Mouse (Mus musculus): ENCODE data around the gene Trdmt1. TPM values are rescaled to one million over a fixed set of nuclear protein-coding genes. Genes with fewer than 3 reads are reported as not detected.

The Trdmt1 gene
- polyA plus RNA-seq, 1 experiment = 0.39 TPM

DNA sequence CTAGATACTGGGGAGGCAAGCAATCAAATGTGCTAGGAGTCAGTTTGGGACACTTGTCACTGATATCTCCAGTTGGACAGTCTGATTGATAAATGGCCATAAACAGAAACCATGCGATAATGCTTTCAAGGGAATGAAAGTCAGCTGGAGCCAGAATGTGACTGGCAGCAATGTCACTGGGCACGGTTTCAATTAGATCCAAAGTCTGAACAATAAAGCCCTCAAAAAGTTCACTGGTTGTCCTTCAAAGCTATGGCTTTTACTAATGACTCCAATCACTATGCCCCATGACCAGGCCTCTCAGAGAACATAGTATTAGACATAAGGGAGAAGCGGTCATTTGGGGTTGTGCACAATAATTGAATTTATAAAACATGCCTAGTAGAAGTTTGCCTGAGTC is 59.9 kb downstream of the Trdmt1 start:
- H3K4me1 ChIP-seq (ENCODE audit: control insufficient read depth, insufficient read depth, insufficient read length, low read length) = peaks cover 12% of the 10 kb centered on the region; the same call in 1 of the 2 replicates
- no peak overlapping the region for H3K27ac ChIP-seq (ENCODE audit: insufficient read depth, low read depth, low read length)
- TF ChIP-seq POLR2A (IDR thresholded peaks at IDR 0.05; ENCODE audit: low read depth, low read length) (no peak), CTCF (IDR thresholded peaks at IDR 0.05; ENCODE audit: extremely low read depth, insufficient read length, insufficient replicate concordance, low read depth, low read length) (no peak)
- no peak overlapping the region for H3K4me3 ChIP-seq (ENCODE audit: low read depth, low read length)
- H3K27me3 ChIP-seq (ENCODE audit: control insufficient read depth, insufficient read depth, low read length) = no peaks in the 10 kb centered on the region
- WGBS = 26% methylated on average over 3 of the region's 3 CpGs
- H3K36me3 ChIP-seq (ENCODE audit: control insufficient read depth, insufficient read depth, low read length) = peaks cover 26% of the 10 kb centered on the region

DNA sequence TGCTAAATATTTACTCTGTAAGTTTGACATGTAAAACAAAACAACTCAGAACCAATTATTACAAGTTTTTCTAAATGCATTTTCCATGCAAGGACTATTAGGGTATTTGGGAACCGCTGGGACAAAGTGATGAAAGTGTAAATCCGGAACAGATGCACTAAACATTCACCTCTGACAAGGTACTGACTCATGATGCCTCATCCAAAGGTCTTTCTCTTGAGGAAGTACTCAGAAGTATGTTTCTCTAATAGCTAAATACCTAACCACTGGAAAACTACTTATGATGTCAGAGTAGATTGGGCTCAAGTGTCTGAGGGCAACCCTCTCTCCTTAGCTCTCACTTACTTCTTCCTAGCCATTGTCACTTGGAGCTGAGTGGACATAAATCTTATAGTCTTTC is 63.7 kb downstream of the Trdmt1 start:
- 64% methylated on average over 2 of the region's 2 CpGs for WGBS
- H3K4me1 ChIP-seq (ENCODE audit: control insufficient read depth, insufficient read depth, insufficient read length, low read length) = peaks cover 20% of the 10 kb centered on the region; the same call in 1 of the 2 replicates
- no peak overlapping the region for H3K4me3 ChIP-seq (ENCODE audit: low read depth, low read length)
- no peaks in the 10 kb centered on the region for H3K27me3 ChIP-seq (ENCODE audit: control insufficient read depth, insufficient read depth, low read length)
- no peak overlapping the region for H3K27ac ChIP-seq (ENCODE audit: insufficient read depth, low read depth, low read length)
- peaks cover 15% of the 10 kb centered on the region for H3K36me3 ChIP-seq (ENCODE audit: control insufficient read depth, insufficient read depth, low read length)
- no peak for TF ChIP-seq POLR2A (IDR thresholded peaks at IDR 0.05; ENCODE audit: low read depth, low read length)
- no peak for TF ChIP-seq CTCF (IDR thresholded peaks at IDR 0.05; ENCODE audit: extremely low read depth, insufficient read length, insufficient replicate concordance, low read depth, low read length)

DNA sequence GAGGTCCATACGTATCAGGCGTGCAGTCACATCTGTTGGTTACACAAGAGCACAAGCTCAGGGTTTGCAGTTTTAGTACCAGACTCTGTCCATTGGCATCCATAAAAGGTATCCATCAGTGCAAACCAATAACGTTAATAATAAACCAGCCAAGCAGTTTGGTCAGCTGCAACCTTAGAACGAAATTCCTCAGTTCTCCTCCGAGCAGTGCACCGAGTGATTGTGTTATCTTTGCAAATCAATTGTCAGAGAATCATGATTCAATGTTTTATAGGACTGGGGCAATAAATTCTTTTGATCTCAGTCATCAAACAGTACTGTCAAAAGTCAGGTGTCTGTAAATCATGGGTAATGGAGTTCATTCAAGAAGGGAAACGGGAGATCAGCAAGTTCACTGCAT is 65.3 kb downstream of the Trdmt1 start:
- Histone ChIP-seq H3K27me3 (ENCODE audit: control insufficient read depth, insufficient read depth, low read length) (no peaks in the 10 kb centered on the region), H3K4me1 (ENCODE audit: control insufficient read depth, insufficient read depth, insufficient read length, low read length) (peaks cover 18% of the 10 kb centered on the region; the same call in 1 of the 2 replicates), H3K27ac (ENCODE audit: insufficient read depth, low read depth, low read length) (peak overlapping the region; percentile 70), H3K4me3 (ENCODE audit: low read depth, low read length) (no peak overlapping the region), H3K36me3 (ENCODE audit: control insufficient read depth, insufficient read depth, low read length) (peaks cover 13% of the 10 kb centered on the region)
- TF ChIP-seq POLR2A (IDR thresholded peaks at IDR 0.05; ENCODE audit: low read depth, low read length) (no peak), CTCF (IDR thresholded peaks at IDR 0.05; ENCODE audit: extremely low read depth, insufficient read length, insufficient replicate concordance, low read depth, low read length) (no peak)
- 34% methylated on average over 7 of the region's 7 CpGs for WGBS

DNA sequence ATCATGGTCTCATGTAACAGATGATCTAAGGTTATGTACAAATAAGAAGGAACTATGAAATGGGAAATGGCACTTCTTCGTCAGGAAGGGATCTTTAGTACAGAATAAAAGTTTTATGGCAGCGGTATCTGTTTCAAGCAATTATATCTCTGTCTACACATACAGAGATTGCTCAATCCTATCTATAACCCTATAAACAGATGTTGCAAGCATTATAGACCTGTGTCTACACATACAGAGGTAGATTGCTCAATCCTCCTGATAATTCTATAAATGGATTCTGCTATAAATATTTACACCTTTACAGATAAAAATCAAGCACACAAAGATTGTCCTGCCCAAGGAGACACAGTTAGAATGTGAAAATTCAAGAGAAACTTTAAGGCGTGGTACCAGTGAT is 74.4 kb downstream of the Trdmt1 start:
- Histone ChIP-seq H3K27ac (ENCODE audit: insufficient read depth, low read depth, low read length) (no peak overlapping the region), H3K4me1 (ENCODE audit: control insufficient read depth, insufficient read depth, insufficient read length, low read length) (no peaks in the 10 kb centered on the region)
- TF ChIP-seq POLR2A (IDR thresholded peaks at IDR 0.05; ENCODE audit: low read depth, low read length) = no peak
- no peak for TF ChIP-seq CTCF (IDR thresholded peaks at IDR 0.05; ENCODE audit: extremely low read depth, insufficient read length, insufficient replicate concordance, low read depth, low read length)

DNA sequence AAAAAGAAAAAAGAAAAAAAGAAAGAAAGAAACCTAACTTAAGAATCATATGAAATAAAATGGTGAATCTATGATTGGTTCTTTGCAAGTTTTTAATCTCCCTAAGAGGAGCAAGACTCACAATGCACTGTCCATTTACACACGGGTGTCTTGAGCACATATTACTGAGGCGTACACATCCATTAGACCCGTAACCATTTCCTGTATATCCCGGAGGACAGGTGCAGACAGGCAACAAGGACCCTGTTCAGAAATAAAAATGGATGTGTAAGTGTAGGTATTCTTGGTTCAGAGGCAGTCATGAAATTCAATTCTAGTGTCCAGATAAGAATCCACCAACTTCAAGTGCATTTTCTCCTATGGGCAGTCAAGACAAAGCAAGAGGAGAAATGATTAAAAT is 74.8 kb downstream of the Trdmt1 start:
- Histone ChIP-seq H3K27me3 (ENCODE audit: control insufficient read depth, insufficient read depth, low read length) (no peaks in the 10 kb centered on the region), H3K4me1 (ENCODE audit: control insufficient read depth, insufficient read depth, insufficient read length, low read length) (no peaks in the 10 kb centered on the region), H3K4me3 (ENCODE audit: low read depth, low read length) (no peak overlapping the region), H3K36me3 (ENCODE audit: control insufficient read depth, insufficient read depth, low read length) (peaks cover 20% of the 10 kb centered on the region), H3K27ac (ENCODE audit: insufficient read depth, low read depth, low read length) (peak overlapping the region; percentile 52)
- 62% methylated on average over 4 of the region's 4 CpGs for WGBS
- no peak for TF ChIP-seq CTCF (IDR thresholded peaks at IDR 0.05; ENCODE audit: extremely low read depth, insufficient read length, insufficient replicate concordance, low read depth, low read length)
- no peak for TF ChIP-seq POLR2A (IDR thresholded peaks at IDR 0.05; ENCODE audit: low read depth, low read length)

More for the DNA sequence above, 74.4 kb downstream of the Trdmt1 start:
- Histone ChIP-seq H3K27me3 (ENCODE audit: control insufficient read depth, insufficient read depth, low read length) (no peaks in the 10 kb centered on the region), H3K36me3 (ENCODE audit: control insufficient read depth, insufficient read depth, low read length) (peaks cover 19% of the 10 kb centered on the region), H3K4me3 (ENCODE audit: low read depth, low read length) (no peak overlapping the region)
- WGBS = 32% methylated on average over 3 of the region's 3 CpGs

DNA sequence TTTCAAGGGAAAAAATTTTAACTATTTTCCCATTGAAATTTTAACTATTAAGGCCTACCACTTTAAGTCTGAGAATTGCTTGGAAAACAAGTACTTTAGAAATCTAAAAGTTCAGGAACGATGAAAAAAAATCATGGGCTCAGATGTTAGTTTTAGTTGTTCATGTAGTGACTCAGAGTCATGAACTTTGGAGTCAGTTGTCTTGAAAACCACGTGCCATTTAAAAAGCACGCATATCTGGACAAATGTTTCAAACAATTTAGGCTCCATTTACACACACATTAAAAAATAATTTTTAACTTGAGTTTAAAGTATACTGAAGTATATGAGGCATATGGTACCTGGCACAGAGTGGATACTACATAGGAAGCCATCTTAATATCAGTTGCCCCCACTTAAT is 77.8 kb downstream of the Trdmt1 start:
- TF ChIP-seq CTCF (IDR thresholded peaks at IDR 0.05; ENCODE audit: extremely low read depth, insufficient read length, insufficient replicate concordance, low read depth, low read length) (no peak), POLR2A (IDR thresholded peaks at IDR 0.05; ENCODE audit: low read depth, low read length) (no peak)
- Histone ChIP-seq H3K27me3 (ENCODE audit: control insufficient read depth, insufficient read depth, low read length) (no peaks in the 10 kb centered on the region), H3K27ac (ENCODE audit: insufficient read depth, low read depth, low read length) (no peak overlapping the region), H3K4me3 (ENCODE audit: low read depth, low read length) (no peak overlapping the region), H3K4me1 (ENCODE audit: control insufficient read depth, insufficient read depth, insufficient read length, low read length) (no peaks in the 10 kb centered on the region), H3K36me3 (ENCODE audit: control insufficient read depth, insufficient read depth, low read length) (peaks cover 16% of the 10 kb centered on the region)
- 77% methylated on average over 3 of the region's 3 CpGs for whole genome bisulfite sequencing

Other genes starting within 250 kb of the Trdmt1 start
- gene Cubn, start 52.9 kb downstream of the Trdmt1 start, polyA plus RNA-seq (2012; rRNA removed) = 0.24 and 29.7 TPM in 2 replicates
- gene Vim, start 29.3 kb upstream of the Trdmt1 start, polyA plus RNA-seq (2012; rRNA removed) = 262 and 287 TPM in 2 replicates
- gene St8sia6, start 249.4 kb upstream of the Trdmt1 start, polyA plus RNA-seq (2012; rRNA removed) = 0.55 and 1.3 TPM in 2 replicates

Data from small intestine, adult 2 months (tissue).